Mouse (Mus musculus): ENCODE data around the gene Gpr83.

- TF ChIP-seq POLR2A (IDR thresholded peaks at IDR 0.05; ENCODE audit: control insufficient read depth, extremely low read depth, insufficient read depth, low read length, poor library complexity) (no peak), CTCF (IDR thresholded peaks at IDR 0.05; ENCODE audit: borderline replicate concordance, control insufficient read depth, extremely low read depth, insufficient read depth, low read length, poor library complexity) (no peak)
Measured at GRCm38 (mm10) chr9:14903006-14903405, 43.0 kb downstream of the Gpr83 start.
